Mouse (Mus musculus) kidney, postnatal 25 days (tissue): Measurements from ENCODE around the gene Tpx2.

Experiments
- DNase-seq, 2 experiments: peaks; one replicate each; pipeline ENCODE4 v3.0.0; 2021; ENCODE audit warnings: mixed read lengths in 2 of 2

Gene Tpx2

GRCm38 (mm10) chr2:152847815-152848302 lies at the start of gene Tpx2:
TSS of gene Tpx2 (plus strand) at chr2:152847964.
- DNase-seq: peak; percentile 98 to 99

- no peak for DNase-seq
Observed at GRCm38 (mm10) chr2:152799954-152800761, 47.6 kb upstream of the Tpx2 start.

DNA sequence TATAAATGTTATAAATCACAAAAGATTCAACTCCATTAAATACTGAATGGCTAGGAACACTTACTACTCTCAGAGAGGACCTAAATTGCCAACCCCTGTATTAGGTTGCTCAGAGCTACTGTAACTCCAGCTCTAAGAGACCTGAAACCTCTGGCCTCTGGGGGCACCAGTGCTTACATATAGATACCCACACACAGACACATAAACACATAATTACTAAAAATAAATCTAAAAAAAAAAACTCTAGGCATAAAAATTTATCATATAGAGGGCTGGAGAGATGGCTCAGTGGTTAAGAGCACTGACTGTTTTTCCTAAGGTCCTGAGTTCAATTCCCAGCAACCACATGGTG lies 47.0 kb upstream of the Tpx2 start:
- DNase-seq: no peak

DNA sequence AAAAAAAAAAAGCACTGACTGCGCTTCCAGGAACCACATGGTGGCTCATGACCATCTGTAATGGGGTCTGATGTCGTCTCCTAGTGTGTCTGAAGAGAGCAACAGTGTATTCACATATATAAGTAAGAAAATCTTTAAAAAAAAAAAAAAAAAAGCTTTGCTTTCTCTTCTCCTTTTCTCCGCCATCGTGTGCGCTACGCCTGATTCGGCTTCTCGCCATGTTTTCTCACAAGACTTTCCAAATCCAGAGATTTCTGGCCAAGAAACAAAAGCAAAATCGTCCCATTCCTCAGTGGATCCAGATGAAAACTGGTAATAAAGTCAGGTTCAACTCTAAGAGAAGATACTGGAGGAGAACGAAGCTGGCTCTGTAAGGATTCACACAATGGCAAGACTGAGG lies 45.5 kb upstream of the Tpx2 start:
- peak in 1 of 2 experiments; percentile 46 for DNase-seq

- DNase-seq: no peak
Observed at GRCm38 (mm10) chr2:152803081-152803480, 44.7 kb upstream of the Tpx2 start.

DNA sequence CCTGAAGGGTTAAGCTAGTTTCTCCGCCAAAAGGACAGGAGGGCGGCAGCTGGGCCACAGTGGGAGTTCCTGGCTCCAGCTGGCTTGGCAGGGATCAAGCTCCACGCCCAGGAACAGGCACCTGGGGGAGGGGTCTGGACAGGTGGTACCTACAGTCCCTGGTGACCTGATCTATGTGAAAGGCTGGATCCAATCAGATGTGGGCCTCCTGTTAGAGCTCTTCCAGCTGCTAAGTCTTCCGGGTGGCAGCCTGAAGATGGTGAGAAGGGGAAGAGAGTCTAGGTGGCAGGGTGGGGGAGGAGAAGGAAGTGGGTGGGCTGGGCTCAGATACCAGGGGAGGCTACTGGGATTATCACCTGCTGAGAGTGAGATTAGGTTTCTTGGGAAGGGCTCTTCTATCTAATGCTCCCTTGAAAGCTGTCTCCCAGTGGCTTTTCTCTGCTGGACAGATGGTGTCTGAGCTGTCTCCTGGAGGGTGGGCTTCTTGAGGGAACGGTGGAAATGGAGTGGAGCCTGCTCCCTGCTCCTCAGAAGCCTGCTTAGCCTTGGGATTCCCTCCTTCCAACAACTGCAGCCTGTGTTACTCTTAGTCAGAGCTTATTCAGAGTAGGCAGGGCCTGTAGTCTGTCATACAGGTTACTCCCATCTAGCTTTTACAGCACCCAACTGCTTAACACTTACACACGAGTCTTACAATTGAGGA lies 43.2 kb upstream of the Tpx2 start:
- peak; percentile 61 to 90 for DNase-seq

- DNase-seq: no peak
Observed at GRCm38 (mm10) chr2:152805111-152805490, 42.7 kb upstream of the Tpx2 start.

DNA sequence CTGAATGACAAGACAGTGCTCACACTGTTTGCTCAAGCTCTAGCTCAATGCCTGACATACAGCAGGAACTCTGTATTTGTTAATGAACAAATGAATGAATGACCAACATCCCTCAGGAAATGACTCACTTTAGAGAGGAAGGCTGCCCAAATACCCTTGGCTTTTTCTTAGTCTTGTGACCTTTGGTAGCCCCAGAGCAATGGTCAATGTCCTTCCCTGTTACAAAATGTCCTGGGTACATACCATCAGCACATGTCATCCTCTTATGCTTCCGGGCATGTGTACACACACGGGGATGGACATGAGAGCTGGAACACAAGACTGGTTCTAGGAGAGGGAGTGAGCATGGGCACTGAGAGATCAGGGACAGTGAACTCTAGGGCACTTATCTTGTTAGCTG lies 41.7 kb upstream of the Tpx2 start:
- peak in 1 of 2 experiments; percentile 83 for DNase-seq

- no peak for DNase-seq
Observed at GRCm38 (mm10) chr2:152808178-152808577, 39.6 kb upstream of the Tpx2 start.

- DNase-seq: peak in 1 of 2 experiments; percentile 53
Observed at GRCm38 (mm10) chr2:152810158-152810941, 37.4 kb upstream of the Tpx2 start.

DNA sequence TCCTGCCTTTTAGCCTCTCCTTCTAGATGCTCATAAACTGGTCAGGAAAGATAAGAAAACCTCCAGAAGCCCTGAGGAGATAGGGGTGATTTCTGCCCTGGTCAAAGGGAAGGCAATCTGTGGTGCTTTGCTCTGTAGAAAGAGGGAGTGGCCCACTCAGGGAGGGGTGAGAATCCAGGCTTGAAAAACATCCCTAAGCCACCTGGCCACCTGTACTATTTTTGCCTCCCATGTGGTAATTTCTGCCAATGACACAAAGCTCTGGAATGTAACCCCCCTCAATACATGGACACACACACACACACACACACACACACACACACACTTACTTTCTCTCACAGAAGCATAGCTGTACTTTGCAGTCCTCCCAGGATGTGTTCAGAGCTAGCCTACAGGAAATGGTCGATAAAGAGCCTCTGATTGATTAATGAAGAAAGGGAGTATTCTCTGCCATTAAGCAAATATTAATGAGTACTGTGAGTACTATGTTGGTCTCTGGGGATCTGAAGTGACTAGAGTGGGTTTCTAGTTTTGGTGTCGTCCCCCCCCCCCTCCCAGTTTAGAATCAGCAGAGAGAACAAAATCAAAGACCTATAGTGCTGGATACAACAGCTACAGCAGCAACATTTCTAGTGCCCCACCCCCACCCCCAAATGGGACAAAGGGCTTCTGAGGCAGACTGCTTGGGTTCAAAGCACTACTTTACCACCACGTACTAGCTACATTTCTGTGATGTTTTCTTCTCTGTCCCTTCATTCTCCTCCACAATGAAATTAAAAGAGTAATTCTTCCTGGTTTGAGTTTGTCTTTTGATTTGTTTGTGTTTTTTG lies 36.2 kb upstream of the Tpx2 start:
- DNase-seq: peak in 1 of 2 experiments; percentile 51

DNA sequence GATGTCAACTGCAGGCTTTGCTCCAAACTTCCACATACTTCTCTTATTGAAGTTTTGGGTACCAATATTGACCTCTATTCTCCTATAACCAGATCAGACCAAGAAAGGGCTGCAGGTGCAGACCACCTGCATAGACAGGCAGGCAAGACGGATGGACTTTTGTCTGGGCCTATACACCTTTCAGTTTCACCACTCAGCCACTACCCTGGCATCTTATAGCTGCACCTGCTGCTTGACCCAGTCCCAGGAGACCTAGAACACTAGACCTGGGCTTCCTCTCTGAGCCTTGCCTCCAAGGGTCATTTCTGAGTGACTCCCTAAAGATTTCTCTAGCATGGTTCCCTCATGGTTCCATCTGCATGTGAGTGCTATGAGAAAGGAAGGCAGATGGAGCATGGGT lies 34.5 kb upstream of the Tpx2 start:
- no peak for DNase-seq

DNA sequence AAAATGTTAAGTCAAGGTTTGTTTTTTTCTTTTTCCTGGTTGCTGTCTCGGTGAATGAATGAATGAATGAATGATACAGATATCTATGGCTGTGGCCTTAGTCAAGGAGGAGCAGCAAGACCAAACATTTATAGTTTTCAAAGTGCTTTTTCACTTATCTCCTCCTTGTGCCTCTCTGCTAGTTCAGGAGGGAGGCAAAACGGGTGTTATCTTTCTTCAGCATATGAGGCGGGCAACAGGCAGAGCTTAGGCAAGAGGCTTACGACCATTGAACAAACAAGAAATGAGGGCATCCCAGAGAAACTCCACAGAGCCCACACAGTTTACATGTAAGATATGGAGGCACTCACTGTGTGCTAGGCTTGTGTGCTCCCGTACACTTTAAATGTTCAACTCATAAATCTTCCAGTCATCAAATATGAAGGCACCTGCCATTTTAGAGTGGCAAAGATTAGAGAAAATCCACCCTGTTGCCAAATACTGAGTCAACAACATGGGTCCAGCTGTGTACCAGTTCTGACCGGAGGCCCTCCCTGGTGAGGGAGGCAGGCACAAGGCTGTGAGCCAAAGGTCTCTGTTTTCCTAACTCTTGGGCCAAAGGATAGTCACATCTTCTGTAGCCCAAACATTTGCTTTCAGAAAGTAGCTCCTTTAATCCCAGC lies 33.4 kb upstream of the Tpx2 start:
- DNase-seq: peak; percentile 68 to 88

- DNase-seq: peak; percentile 77 to 92
Observed at GRCm38 (mm10) chr2:152815879-152816656, 31.7 kb upstream of the Tpx2 start.

- DNase-seq: peak in 1 of 2 experiments; percentile 52
Observed at GRCm38 (mm10) chr2:152816657-152817348, 31.0 kb upstream of the Tpx2 start.

DNA sequence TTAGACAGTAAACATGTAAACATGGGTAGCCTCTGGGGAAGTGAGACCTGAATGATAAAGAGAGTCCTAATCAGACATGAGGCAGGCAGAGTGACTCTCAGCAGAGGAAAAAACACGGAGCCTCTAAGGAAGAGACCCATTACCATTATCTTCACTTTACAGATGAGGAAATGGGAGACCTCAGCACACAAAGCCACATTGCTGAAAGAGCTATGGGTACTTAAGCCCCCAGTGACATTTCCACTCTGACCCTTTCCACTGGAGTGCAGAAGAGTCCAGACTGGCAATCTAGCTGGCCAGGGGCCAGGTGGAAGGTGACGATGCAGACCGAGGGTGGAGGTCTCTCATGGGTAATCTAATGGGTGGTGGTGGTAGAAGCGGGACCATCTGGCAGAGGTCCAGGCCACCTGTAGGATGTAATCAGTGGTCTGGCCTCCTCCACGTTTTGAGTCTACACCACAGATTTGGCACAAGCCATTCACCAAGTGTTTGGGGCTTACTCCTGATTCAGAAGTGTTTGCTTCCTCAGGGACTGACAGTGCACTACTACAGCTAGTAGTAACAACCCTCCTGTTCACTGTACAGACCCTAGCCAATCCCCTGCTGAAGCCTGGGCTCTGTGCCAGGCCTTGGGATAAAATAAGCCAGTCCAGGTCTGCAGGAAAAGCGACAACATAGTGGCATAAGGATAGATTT lies 30.0 kb upstream of the Tpx2 start:
- peak; percentile 64 to 81 for DNase-seq

GRCm38 (mm10) chr2:152818679-152819078 lies 29.1 kb upstream of the Tpx2 start:
- peak in 1 of 2 experiments; percentile 71 for DNase-seq

GRCm38 (mm10) chr2:152819097-152819624 lies 28.6 kb upstream of the Tpx2 start:
- DNase-seq: no peak

GRCm38 (mm10) chr2:152819926-152820325 lies 27.8 kb upstream of the Tpx2 start:
- peak; percentile 51 to 79 for DNase-seq
